Mouse (Mus musculus) heart, adult 2 months (tissue): Measurements from ENCODE around the gene Gm49387.

ENCODE experiments used
- CTCF ChIP-seq: fragments of 200-600 bp; IDR thresholded peaks from 2 replicates; pipeline ENCODE4 v1.8.1; 2022; ENCODE audit warnings: antibody characterized with exemption, mild to moderate bottlenecking, moderate library complexity
- EP300 ChIP-seq: fragments of 200-500 bp; IDR thresholded peaks from 2 replicates; pipeline ENCODE4 v1.6.1; 2011; ENCODE audit warnings: low read depth, low read length, control low read depth; ENCODE audit not compliant: insufficient read depth
- POLR2A ChIP-seq: fragments of 200-500 bp; IDR thresholded peaks from 2 replicates; pipeline ENCODE4 v1.6.1; 2011; ENCODE audit warnings: mild to moderate bottlenecking, low read depth, low read length, control low read depth; ENCODE audit not compliant: insufficient read depth

DNA sequence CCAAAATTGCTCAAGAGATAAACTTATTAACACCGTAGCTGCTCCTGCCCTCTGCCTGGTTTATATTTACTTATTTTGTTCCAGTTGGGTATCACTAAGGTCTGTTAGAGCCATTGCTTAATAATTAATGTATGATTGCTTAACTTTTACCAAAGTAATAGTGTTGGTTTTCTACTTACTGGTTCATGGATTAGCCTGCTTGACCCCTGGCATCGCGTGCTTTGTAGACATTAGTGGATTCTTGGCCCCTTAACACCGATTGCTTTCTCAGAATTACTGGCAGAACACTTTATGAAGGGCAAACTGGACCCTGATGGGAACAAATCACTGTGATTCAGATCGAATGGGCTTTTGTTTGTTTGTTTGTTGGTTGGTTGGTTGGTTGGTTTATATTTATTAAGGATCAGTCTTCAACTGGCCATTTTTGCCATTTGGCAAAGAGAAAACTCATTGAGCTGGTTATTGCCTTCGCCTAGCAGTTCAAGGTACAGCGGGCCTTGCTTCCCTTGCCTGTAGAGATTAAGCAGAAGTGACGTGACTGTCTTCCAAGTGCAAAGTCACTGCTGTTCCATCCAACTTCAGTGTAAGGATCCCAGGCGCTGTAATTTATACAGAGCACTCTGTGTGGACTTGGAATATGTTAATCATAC lies 953 bp upstream of the Gm49387 start:
- TF ChIP-seq EP300, result no peak
- TF ChIP-seq CTCF, result no peak
- no peak for TF ChIP-seq POLR2A
